Mouse (Mus musculus) kidney, postnatal 0 days (tissue): ENCODE results near the gene Dgki. TPM values are rescaled to one million over a fixed set of nuclear protein-coding genes. Genes with fewer than 3 reads are reported as not detected.

ENCODE experiments used
- ATAC-seq: fragments of 200-750 bp; cut with Nextera tagmentation; replicated peaks from 2 replicates; pipeline ENCODE4 v1.8.0; 2017; ENCODE audit warnings: low read depth, moderate number of reproducible peaks, moderate TSS enrichment, moderate library complexity; ENCODE audit not compliant: low FRiP score
- DNase-seq: peaks from one replicate; pipeline ENCODE4 v3.0.0-alpha.2; 2016; ENCODE audit warnings: low spot score
- H3K27ac ChIP-seq: fragments of 300-500 bp; sonication (generic); 2 replicates; pipeline ENCODE4 v1.5.1; 2014; ENCODE audit warnings: mild to moderate bottlenecking
- H3K27me3 ChIP-seq: fragments of 300-500 bp; sonication (generic); 2 replicates; pipeline ENCODE4 v1.6.1; 2014; ENCODE audit warnings: low read length, mixed read lengths; ENCODE audit not compliant: insufficient read depth
- H3K36me3 ChIP-seq: fragments of 300-500 bp; sonication (generic); 2 replicates; pipeline ENCODE4 v1.6.1; 2014; ENCODE audit warnings: low read length, mixed read lengths; ENCODE audit not compliant: insufficient read depth
- H3K4me1 ChIP-seq: fragments of 300-500 bp; sonication (generic); replicated peaks from 2 replicates; pipeline ENCODE4 v1.6.1; 2014; ENCODE audit warnings: antibody characterized with exemption, low read length, mixed read lengths; ENCODE audit not compliant: insufficient read depth
- H3K4me2 ChIP-seq: fragments of 300-500 bp; sonication (generic); 2 replicates; pipeline ENCODE4 v1.6.1; 2014; ENCODE audit warnings: mild to moderate bottlenecking, low read length, moderate library complexity, mixed read lengths
- H3K4me3 ChIP-seq: fragments of 300-500 bp; sonication (generic); replicated peaks from 2 replicates; pipeline ENCODE4 v1.5.1; 2014; ENCODE audit warnings: low read depth, low read length
- H3K9ac ChIP-seq: fragments of 300-500 bp; sonication (generic); 2 replicates; pipeline ENCODE4 v1.6.1; 2014; ENCODE audit warnings: low read depth, low read length
- H3K9me3 ChIP-seq: fragments of 300-500 bp; sonication (generic); replicated peaks from 2 replicates; pipeline ENCODE4 v1.6.1; 2016; ENCODE audit warnings: low read length, inconsistent platforms, mixed read lengths
- CTCF ChIP-seq: IDR thresholded peaks from 2 replicates; pipeline ENCODE4 v1.5.1; 2016; ENCODE audit warnings: antibody characterized with exemption, low read depth, mild to moderate bottlenecking, moderate library complexity
- WGBS: fragments of 180-500 bp; shearing (Covaris S2); extraction: QIAGEN DNeasy Blood & Tissue Kit; methylation state at CpG from one replicate; pipeline ENCODE4 v1.1.7; 2014; 5-methylcytosine and 5-hydroxymethylcytosine counted together
- polyA plus RNA-seq: library from polyadenylated mRNA; unstranded; fragments of >200 nt; fragmentation: Nextera tagmentation; extraction: Ambion mirVana; gene quantifications from 2 replicates; pipeline ENCODE4 v1.2.1, GENCODE M21; 2015

Gene Dgki
- polyA plus RNA-seq, 1 experiment from 2014 or later: 0.76 TPM

DNA sequence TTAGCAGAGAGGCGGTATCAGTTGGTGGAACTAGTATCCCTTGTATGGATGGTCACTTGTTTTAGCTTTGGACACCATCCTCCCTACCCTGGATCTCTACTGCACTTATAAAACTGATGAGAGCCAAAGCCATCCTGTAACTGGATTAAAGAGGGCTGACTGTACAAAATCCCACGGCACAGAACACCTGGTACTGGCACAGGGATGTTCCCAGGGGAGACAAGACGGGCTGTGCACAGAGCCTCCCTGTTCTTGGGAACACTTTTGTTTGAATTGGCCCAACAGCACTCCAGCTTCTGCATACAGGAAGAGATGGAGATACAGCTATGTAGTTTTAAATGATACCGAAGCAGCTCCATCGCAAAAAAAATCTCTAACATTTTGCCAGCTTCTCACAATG is 395.1 kb downstream of the Dgki start:
- Histone ChIP-seq H3K4me3 (no peak overlapping the region), H3K9me3 (no peaks in the 10 kb centered on the region), H3K4me1 (no peaks in the 10 kb centered on the region), H3K4me2 (no peak overlapping the region), H3K36me3 (no peaks in the 10 kb centered on the region), H3K27me3 (no peaks in the 10 kb centered on the region), H3K9ac (no peak overlapping the region), H3K27ac (no peak overlapping the region)
- TF ChIP-seq CTCF: no peak
- ATAC-seq: no peak
- WGBS: 80% methylated on average over 5 of the region's 5 CpGs
- DNase-seq: no peak

DNA sequence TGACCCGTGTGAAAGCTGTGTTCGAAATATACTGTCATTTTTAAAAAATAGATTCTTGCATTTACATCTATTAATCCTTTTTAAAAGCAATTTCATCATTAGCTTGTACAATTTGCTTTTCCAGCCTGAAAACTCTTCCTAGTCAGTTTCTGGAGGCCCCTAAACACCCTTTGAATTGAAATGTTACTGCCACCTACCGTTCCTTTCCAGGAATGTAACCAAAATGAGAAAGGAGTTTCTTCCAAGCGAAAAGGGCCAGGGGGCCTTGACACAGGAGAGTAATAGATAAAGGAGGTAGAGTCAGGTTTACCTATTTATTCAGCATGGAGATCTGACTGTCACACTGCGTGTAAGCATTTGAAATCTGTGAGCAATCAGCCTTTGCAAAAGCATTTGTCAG is 396.2 kb downstream of the Dgki start:
- Histone ChIP-seq H3K4me2 (no peak overlapping the region), H3K4me3 (no peak overlapping the region), H3K9ac (no peak overlapping the region), H3K4me1 (no peaks in the 10 kb centered on the region), H3K27ac (no peak overlapping the region), H3K27me3 (no peaks in the 10 kb centered on the region), H3K9me3 (no peaks in the 10 kb centered on the region), H3K36me3 (no peaks in the 10 kb centered on the region)
- WGBS: 32% methylated on average over 5 of the region's 5 CpGs
- peak; percentile 88 for DNase-seq
- ATAC-seq: no peak
- TF ChIP-seq CTCF: peak; percentile 85

DNA sequence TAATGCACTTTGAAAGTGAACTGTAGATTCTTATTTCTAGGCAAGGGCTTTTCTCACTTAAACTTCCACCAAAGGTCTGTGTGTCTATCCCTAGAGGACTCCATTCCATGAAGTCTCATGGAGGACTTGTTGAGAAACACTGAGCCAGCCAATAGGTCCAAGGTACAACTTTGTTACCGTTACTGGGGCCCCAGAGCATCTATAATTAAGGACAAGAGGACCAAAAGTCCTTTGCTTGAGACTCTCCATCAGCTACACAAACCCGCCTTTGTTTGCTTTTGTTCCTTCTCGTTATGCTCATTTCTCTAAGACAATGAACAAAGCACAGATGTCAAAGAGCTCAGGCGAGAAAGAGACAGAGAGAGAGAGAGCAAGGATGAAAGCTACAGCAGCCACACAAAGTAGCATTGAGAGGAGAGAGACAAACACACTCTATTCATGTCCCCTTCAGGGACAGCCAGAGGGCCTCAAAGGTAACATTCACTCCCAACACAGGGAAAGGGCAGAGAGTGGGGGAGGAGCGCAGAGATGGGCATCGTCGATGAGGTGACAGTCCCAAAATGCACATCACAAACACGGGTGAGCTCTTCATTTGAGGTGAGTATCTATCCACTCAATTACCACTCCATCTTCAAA is 396.7 kb downstream of the Dgki start:
- H3K4me3 ChIP-seq: no peak overlapping the region
- TF ChIP-seq CTCF: no peak
- no peak overlapping the region for H3K9ac ChIP-seq
- WGBS: 39% methylated on average over 8 of the region's 8 CpGs
- no peak overlapping the region for H3K4me2 ChIP-seq
- no peak overlapping the region for H3K27ac ChIP-seq
- ATAC-seq (no peak), DNase-seq (no peak)
- H3K9me3 ChIP-seq: no peaks in the 10 kb centered on the region
- no peaks in the 10 kb centered on the region for H3K36me3 ChIP-seq
- H3K27me3 ChIP-seq: no peaks in the 10 kb centered on the region
- no peaks in the 10 kb centered on the region for H3K4me1 ChIP-seq

DNA sequence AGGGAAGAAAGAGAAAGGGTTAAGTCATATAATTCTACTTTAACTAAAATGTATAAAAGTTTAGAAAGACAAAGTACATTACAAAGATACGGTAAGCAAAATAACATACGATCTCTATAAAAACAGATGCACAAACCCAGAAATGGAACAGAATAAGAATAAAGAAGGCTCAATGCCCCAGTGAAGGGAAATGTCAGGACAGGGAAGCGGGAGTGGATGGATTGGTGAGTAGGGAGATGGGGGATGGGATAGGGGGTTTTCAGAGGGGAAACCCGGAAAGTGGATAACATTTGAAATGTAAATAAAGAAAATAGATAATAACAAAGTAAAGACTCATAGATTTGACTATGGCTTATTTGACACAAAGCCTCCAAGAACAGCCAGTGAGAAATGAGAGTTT is 400.1 kb downstream of the Dgki start:
- TF ChIP-seq CTCF: no peak
- Histone ChIP-seq H3K9ac (no peak overlapping the region), H3K4me1 (no peaks in the 10 kb centered on the region), H3K27me3 (no peaks in the 10 kb centered on the region), H3K4me2 (no peak overlapping the region), H3K36me3 (no peaks in the 10 kb centered on the region), H3K4me3 (no peak overlapping the region), H3K9me3 (no peaks in the 10 kb centered on the region), H3K27ac (no peak overlapping the region)
- DNase-seq (no peak), ATAC-seq (no peak)
- WGBS: 90% methylated on average over 4 of the region's 4 CpGs

DNA sequence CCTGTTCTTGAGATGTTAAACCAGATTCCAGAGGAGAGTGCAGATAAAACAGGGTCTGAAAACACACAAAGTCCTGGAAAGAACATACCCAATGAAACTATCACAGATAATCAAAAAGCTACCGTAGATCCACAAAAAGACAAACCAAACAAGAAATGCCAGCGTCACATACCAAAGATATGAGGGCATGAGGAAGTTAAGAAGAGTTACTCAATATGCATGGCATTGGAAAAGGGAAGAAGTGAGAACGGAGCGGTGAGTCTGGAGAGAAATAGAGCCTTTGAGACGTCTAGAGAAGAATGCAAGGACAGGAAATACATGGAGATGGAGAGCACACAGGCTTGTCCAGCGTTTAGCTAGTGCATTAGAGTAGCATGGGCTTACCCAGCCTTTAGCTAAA is 401.6 kb downstream of the Dgki start:
- no peak overlapping the region for H3K4me3 ChIP-seq
- 59% methylated on average over 6 of the region's 6 CpGs for WGBS
- H3K4me2 ChIP-seq: no peak overlapping the region
- H3K27me3 ChIP-seq: no peaks in the 10 kb centered on the region
- H3K4me1 ChIP-seq: no peaks in the 10 kb centered on the region
- H3K9ac ChIP-seq: no peak overlapping the region
- TF ChIP-seq CTCF: no peak
- ATAC-seq (no peak), DNase-seq (peak; percentile 19)
- H3K27ac ChIP-seq: 0 out of 2 replicates have a peak overlapping the region, but pooled peaks have one; percentile 3
- H3K36me3 ChIP-seq: no peaks in the 10 kb centered on the region
- H3K9me3 ChIP-seq: no peaks in the 10 kb centered on the region

DNA sequence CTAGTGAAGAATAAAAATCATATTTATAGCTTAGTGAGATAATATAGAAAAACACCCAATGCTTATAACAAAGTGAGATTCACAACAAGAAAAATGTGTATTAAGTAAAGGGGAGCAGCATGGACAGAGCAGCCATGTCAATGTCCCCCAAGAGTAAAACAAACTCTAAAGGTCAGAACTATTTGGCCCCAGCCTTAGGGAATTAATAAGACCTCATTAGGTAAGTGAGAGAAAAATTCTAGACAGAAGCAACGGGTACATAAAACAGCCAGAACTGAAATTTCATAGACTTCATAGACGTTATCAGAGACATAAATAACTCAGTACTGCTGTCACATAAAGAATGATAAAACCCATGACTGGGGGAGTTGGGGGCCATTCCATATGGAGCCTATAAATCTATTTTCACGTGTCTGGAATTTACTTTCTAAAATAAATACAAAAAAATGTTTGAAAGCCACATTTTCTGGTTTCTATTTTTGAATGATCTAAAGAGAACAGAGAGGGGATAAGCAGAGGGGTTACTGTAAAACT is 402.3 kb downstream of the Dgki start:
- ATAC-seq (no peak), DNase-seq (peak; percentile 74)
- WGBS: 47% methylated on average over 3 of the region's 3 CpGs
- Histone ChIP-seq H3K27ac (no peak overlapping the region), H3K9ac (no peak overlapping the region), H3K4me3 (no peak overlapping the region), H3K9me3 (no peaks in the 10 kb centered on the region), H3K36me3 (no peaks in the 10 kb centered on the region), H3K4me2 (no peak overlapping the region), H3K27me3 (no peaks in the 10 kb centered on the region), H3K4me1 (no peaks in the 10 kb centered on the region)
- TF ChIP-seq CTCF: no peak

DNA sequence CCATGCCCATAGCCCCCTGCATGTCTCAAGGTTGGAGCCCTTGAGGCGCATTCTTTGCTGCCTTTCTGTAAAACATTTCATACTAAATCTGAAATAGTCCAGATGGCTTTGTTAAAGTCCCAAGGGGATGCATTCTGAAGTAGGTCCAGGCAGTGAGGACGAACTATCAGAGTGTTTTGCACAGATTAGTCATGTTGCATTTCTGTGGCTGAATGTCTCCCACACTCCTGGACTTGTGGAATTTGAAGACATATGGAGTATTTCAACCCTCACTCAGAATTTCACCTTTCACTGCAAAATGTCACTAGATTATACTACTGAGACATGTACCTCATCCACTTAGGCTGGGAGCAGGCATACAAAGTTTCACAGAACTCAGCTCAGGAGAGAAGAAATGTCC is 403.3 kb downstream of the Dgki start:
- Histone ChIP-seq H3K36me3 (no peaks in the 10 kb centered on the region), H3K9me3 (no peaks in the 10 kb centered on the region), H3K4me2 (no peak overlapping the region), H3K27me3 (no peaks in the 10 kb centered on the region), H3K4me3 (no peak overlapping the region), H3K4me1 (no peaks in the 10 kb centered on the region), H3K27ac (no peak overlapping the region), H3K9ac (no peak overlapping the region)
- ATAC-seq (no peak), DNase-seq (peak; percentile 80)
- 51% methylated on average over 2 of the region's 2 CpGs for WGBS
- TF ChIP-seq CTCF: no peak
